Mouse (Mus musculus): ENCODE results near the gene Zbtb38. TPM values are rescaled to one million over a fixed set of nuclear protein-coding genes. Genes with fewer than 3 reads are reported as not detected.
A peak's percentile ranks its signal among the peaks of the same experiment; 100 is the strongest.

Zbtb38 gene
- polyA plus RNA-seq (2015; fragmentation: Nextera tagmentation; extraction: Ambion mirVana), result 42.2 and 44.0 TPM in 2 replicates

GRCm38 (mm10) chr9:96752603-96753114, at the start of gene Zbtb38:
Gene Zbtb38 (minus strand): TSS chr9:96752831.
- Histone ChIP-seq H3K27me3 (no peaks in the 10 kb centered on the region), H3K4me2 (no peak within 1 kb of the TSS), H3K4me3 (no peak within 1 kb of the TSS), H3K36me3 (no peaks in the 10 kb centered on the region), H3K27ac (no peak within 1 kb of the TSS), H3K9me3 (no peaks in the 10 kb centered on the region), H3K9ac (no peak within 1 kb of the TSS), H3K4me1 (replicated peaks) (no peaks in the 10 kb centered on the region)
- 57% methylated on average over 15 of the region's 15 CpGs for WGBS
- 0 out of 2 replicates have a peak, but pooled peaks have one; percentile 28 for ATAC-seq (ENCODE audit: low FRiP score)

DNA sequence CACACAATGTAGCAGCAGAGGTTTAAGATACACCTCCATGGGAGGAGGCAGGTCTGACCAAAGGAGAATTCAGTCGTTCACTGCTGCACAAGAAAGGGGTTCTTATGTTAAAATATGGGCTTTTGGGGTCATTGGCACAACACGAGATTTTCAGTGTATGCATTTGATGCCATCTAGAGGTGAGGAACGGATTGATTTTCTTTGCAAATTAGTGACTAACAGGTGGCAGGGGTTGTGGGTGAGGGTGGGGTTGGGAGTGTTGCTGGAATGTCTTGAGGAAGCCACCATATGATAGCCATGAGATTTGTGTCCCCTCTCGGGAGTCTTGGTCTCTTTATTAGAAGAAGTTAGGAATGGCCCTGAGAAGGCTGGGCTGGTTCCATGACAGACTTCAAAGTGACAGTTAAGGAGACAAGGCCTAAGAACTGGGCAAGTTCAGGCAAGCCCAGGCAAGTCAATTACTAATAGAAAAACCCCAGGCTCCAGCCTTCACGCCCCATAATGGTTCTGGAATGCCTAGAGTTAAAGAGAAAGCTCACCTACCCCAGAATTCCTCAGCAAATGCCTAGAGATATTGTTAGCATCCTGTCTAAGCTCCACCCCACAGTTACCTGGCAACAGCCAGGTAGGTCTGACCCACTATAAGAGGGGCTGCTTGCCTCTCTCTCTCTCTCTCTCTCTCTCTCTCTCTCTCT, 47.6 kb upstream of the Zbtb38 start:
- WGBS, result 41% methylated on average over 5 of the region's 5 CpGs

DNA sequence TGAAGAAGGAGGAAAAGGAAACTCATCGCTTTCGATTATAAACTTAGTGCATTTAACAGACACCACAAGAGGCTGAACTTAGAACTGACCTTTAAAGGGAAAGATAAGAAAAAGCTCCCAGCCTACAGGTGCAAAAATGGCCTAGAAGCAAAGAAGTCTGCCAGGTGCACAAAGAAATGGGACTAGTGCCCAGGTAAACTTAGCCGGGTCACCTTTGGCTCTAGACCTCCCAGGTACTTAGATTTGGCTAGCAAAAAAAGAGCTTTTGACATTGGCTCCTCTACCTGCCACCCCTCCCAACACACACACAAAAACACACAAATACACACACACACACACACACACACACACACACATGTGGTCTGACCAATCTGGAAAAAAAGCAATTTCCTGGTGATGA, 44.7 kb upstream of the Zbtb38 start:
- WGBS, result 98% methylated on average over 3 of the region's 3 CpGs
- H3K4me2 ChIP-seq, result no peak overlapping the region
- H3K27ac ChIP-seq, result no peak overlapping the region
- H3K4me3 ChIP-seq, result no peak overlapping the region
- peaks cover 6% of the 10 kb centered on the region; the same call in 1 of the 2 replicates for H3K4me1 ChIP-seq (replicated peaks)
- H3K27me3 ChIP-seq, result no peaks in the 10 kb centered on the region
- ATAC-seq (ENCODE audit: low FRiP score), result no peak
- no peak overlapping the region for H3K9ac ChIP-seq
- H3K36me3 ChIP-seq, result no peaks in the 10 kb centered on the region
- no peaks in the 10 kb centered on the region for H3K9me3 ChIP-seq

More for the DNA sequence above, 47.6 kb upstream of the Zbtb38 start:
- ATAC-seq (ENCODE audit: low FRiP score), result no peak
- Histone ChIP-seq H3K27ac (no peak overlapping the region), H3K9me3 (no peaks in the 10 kb centered on the region), H3K4me1 (replicated peaks) (peaks cover 3% of the 10 kb centered on the region; the same call in 1 of the 2 replicates), H3K9ac (no peak overlapping the region), H3K36me3 (no peaks in the 10 kb centered on the region), H3K4me2 (no peak overlapping the region), H3K27me3 (no peaks in the 10 kb centered on the region), H3K4me3 (no peak overlapping the region)

- peak; percentile 86 for ATAC-seq (ENCODE audit: low FRiP score)
- Histone ChIP-seq H3K9me3 (no peaks in the 10 kb centered on the region), H3K27ac (peak overlapping the region; percentile 74), H3K9ac (peak overlapping the region; percentile 71), H3K36me3 (no peaks in the 10 kb centered on the region), H3K4me1 (replicated peaks) (peaks cover 6% of the 10 kb centered on the region; the same call in 1 of the 2 replicates), H3K27me3 (no peaks in the 10 kb centered on the region), H3K4me2 (peak overlapping the region; percentile 73), H3K4me3 (peak overlapping the region; percentile 51)
- WGBS, result 14% methylated on average over 10 of the region's 10 CpGs
These were observed 42.8 kb upstream of the Zbtb38 start for GRCm38 (mm10) chr9:96795399-96795928.

DNA sequence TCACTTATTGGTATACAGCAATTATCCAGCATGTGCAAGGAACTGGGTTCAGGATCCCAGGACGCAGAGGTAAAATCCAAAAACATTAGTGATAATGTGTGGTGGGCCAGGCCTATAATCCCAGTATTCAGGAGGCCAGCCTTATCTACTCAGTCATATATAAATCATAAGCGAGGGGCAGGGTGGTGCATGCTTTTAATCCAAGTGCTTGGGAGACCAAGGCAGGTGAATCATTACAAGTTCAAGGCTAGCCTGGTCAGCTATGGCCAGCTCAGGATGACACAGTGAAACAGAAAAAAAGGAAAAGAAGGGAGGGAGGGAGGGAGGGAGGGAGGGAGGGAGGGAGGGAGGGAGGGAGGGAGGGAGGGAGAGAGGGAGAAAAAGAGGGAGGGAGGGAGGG, 42.0 kb upstream of the Zbtb38 start:
- no peak overlapping the region for H3K4me3 ChIP-seq
- WGBS, result 95% methylated on average over 2 of the region's 2 CpGs
- no peak for ATAC-seq (ENCODE audit: low FRiP score)
- no peaks in the 10 kb centered on the region for H3K36me3 ChIP-seq
- H3K27ac ChIP-seq, result no peak overlapping the region
- H3K9ac ChIP-seq, result no peak overlapping the region
- no peaks in the 10 kb centered on the region for H3K27me3 ChIP-seq
- no peaks in the 10 kb centered on the region for H3K9me3 ChIP-seq
- H3K4me2 ChIP-seq, result no peak overlapping the region
- H3K4me1 ChIP-seq (replicated peaks), result peaks cover 6% of the 10 kb centered on the region; the same call in 1 of the 2 replicates

DNA sequence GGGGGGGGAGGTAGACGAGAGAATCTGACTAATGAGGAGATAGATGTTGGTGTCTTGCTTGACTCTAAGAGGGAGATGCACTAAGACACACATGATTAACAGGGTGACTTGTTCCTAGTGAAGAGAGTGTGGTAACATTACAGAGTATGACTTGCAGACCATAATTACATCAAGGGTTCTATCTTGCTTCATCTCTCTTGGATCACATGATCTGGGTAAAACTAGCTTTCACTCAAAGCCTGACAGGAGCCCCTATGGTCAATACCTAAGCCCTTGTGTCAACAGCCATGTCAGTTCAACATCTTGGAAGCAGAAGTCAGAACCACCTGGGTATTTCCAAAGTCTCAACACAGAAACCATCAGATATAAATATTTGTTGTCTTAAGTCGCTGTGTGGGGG, 39.9 kb upstream of the Zbtb38 start:
- H3K4me1 ChIP-seq (replicated peaks), result peaks cover 6% of the 10 kb centered on the region; the same call in 1 of the 2 replicates
- H3K4me2 ChIP-seq, result no peak overlapping the region
- H3K9me3 ChIP-seq, result no peaks in the 10 kb centered on the region
- no peaks in the 10 kb centered on the region for H3K36me3 ChIP-seq
- no peak for ATAC-seq (ENCODE audit: low FRiP score)
- whole genome bisulfite sequencing, result 86% methylated on average over 2 of the region's 2 CpGs
- no peak overlapping the region for H3K9ac ChIP-seq
- no peak overlapping the region for H3K27ac ChIP-seq
- no peak overlapping the region for H3K4me3 ChIP-seq
- H3K27me3 ChIP-seq, result no peaks in the 10 kb centered on the region

GRCm38 (mm10) chr9:96790389-96791007, 37.9 kb upstream of the Zbtb38 start:
- Histone ChIP-seq H3K4me1 (replicated peaks) (peaks cover 5% of the 10 kb centered on the region; the same call in 1 of the 2 replicates), H3K9ac (no peak overlapping the region), H3K27ac (no peak overlapping the region), H3K9me3 (no peaks in the 10 kb centered on the region), H3K4me3 (no peak overlapping the region), H3K27me3 (no peaks in the 10 kb centered on the region), H3K4me2 (no peak overlapping the region), H3K36me3 (no peaks in the 10 kb centered on the region)
- WGBS, result 40% methylated on average over 4 of the region's 4 CpGs
- no peak for ATAC-seq (ENCODE audit: low FRiP score)

GRCm38 (mm10) chr9:96789906-96790305, 37.3 kb upstream of the Zbtb38 start:
- H3K27ac ChIP-seq, result no peak overlapping the region
- 80% methylated on average over 3 of the region's 3 CpGs for WGBS

DNA sequence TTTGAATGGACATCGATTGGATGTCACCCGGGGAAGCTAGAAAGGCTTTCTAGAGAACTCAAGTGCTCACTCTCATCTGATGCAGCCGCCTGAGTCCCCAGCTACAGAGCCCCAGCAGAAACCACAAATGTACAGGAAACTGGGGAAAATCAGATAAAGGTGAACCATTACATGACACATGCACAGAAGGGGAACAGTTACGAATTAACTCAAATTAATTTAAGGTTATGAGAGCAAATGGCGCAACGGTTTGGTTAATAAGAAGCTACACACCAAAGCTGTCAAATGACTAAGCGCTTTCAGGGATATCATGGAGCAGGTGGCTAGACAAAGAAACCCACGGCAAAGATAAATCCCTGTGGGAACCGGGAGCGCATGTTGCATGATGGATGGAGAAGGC, 35.2 kb upstream of the Zbtb38 start:
- no peak overlapping the region for H3K9ac ChIP-seq
- H3K36me3 ChIP-seq, result no peaks in the 10 kb centered on the region
- H3K4me2 ChIP-seq, result no peak overlapping the region
- 63% methylated on average over 10 of the region's 10 CpGs for WGBS
- H3K9me3 ChIP-seq, result no peaks in the 10 kb centered on the region
- H3K27me3 ChIP-seq, result no peaks in the 10 kb centered on the region
- no peak overlapping the region for H3K4me3 ChIP-seq
- no peak for ATAC-seq (ENCODE audit: low FRiP score)
- no peaks in the 10 kb centered on the region for H3K4me1 ChIP-seq (replicated peaks)
- no peak overlapping the region for H3K27ac ChIP-seq

More at GRCm38 (mm10) chr9:96789906-96790305, 37.3 kb upstream of the Zbtb38 start:
- ATAC-seq (ENCODE audit: low FRiP score), result no peak
- no peaks in the 10 kb centered on the region for H3K36me3 ChIP-seq
- no peak overlapping the region for H3K4me2 ChIP-seq
- no peak overlapping the region for H3K9ac ChIP-seq
- H3K9me3 ChIP-seq, result no peaks in the 10 kb centered on the region
- H3K4me3 ChIP-seq, result no peak overlapping the region
- H3K4me1 ChIP-seq (replicated peaks), result no peaks in the 10 kb centered on the region
- no peaks in the 10 kb centered on the region for H3K27me3 ChIP-seq

DNA sequence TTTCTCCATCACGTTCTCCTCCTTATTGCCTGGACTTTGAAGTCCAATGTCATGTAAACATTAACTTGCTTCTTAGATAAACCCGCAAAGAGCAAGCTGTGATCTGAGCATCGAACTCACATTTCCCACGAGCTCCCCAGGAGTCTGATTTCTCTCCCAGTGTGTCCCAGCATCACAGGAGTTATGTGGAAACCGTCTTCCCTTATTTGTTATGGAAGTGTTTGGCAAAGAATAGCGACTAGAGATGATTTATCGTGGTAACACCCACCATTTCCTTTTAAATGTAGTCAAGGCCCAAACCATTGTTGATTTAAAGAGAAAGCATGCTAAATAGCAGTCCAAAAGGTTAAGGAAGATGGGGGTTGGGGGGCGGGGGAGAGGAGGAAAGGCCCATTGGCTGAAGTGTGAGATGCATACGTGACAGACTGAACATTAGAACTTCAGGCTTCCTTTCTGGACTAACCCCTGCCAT, 33.3 kb upstream of the Zbtb38 start:
- Histone ChIP-seq H3K27ac (no peak overlapping the region), H3K36me3 (no peaks in the 10 kb centered on the region)

DNA sequence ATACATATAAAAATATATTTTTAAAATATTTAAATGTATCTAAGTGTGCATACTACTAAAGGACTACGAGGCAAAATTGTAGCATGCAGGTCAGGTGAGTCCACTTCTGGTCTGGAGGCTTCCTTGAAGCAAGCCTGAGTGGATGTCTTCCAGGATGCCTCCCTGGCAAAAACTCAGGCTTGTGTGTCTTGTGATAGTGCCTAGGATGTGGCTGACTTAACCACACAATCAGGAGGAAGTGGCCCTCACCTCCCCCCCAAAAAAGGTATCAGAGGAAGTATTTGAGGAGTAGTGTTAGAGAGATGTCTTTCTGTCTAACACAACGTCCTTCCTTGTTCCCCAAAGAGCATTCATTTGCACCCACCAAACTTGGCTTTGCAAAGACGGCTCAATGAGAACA, 32.6 kb upstream of the Zbtb38 start:
- Histone ChIP-seq H3K4me1 (replicated peaks) (no peaks in the 10 kb centered on the region), H3K4me2 (no peak overlapping the region), H3K36me3 (no peaks in the 10 kb centered on the region), H3K27me3 (no peaks in the 10 kb centered on the region), H3K9ac (no peak overlapping the region), H3K4me3 (no peak overlapping the region), H3K9me3 (no peaks in the 10 kb centered on the region), H3K27ac (no peak overlapping the region)
- 82% methylated on average over 3 of the region's 3 CpGs for WGBS
- ATAC-seq (ENCODE audit: low FRiP score), result no peak

More for the DNA sequence above, 33.3 kb upstream of the Zbtb38 start:
- no peaks in the 10 kb centered on the region for H3K9me3 ChIP-seq
- no peaks in the 10 kb centered on the region for H3K4me1 ChIP-seq (replicated peaks)
- H3K4me2 ChIP-seq, result no peak overlapping the region
- no peak overlapping the region for H3K4me3 ChIP-seq
- no peaks in the 10 kb centered on the region for H3K27me3 ChIP-seq
- H3K9ac ChIP-seq, result no peak overlapping the region
- ATAC-seq (ENCODE audit: low FRiP score), result no peak
- WGBS, result 50% methylated on average over 9 of the region's 9 CpGs

DNA sequence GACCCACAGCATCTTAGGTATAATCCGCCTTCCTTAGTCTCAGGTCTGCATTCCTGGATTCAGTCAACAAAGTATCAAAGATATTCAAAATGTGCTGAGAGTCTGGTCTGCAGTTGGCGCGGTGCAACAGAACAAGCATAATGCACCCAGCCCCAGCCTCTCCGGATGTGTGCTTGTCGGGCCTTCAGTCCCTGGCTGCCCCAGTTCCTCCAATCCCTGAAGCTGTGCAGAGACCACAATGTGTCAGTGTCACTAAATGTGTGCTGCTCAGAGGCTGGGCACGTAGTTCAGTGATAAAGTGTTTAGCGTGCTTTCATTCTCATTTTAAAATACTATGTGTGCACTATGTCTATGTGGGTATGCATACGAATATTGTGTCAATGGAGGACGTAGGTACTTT, 31.0 kb upstream of the Zbtb38 start:
- Histone ChIP-seq H3K4me1 (replicated peaks) (no peaks in the 10 kb centered on the region), H3K36me3 (no peaks in the 10 kb centered on the region), H3K4me3 (no peak overlapping the region), H3K9ac (no peak overlapping the region), H3K9me3 (no peaks in the 10 kb centered on the region), H3K27me3 (no peaks in the 10 kb centered on the region), H3K27ac (no peak overlapping the region), H3K4me2 (no peak overlapping the region)
- 90% methylated on average over 9 of the region's 9 CpGs for WGBS
- ATAC-seq (ENCODE audit: low FRiP score), result no peak

Data from hindbrain, embryonic 13.5 days (tissue).